Comparison of ENCODE assay signal across 24 mouse cellular contexts in the genomic region with DNA sequence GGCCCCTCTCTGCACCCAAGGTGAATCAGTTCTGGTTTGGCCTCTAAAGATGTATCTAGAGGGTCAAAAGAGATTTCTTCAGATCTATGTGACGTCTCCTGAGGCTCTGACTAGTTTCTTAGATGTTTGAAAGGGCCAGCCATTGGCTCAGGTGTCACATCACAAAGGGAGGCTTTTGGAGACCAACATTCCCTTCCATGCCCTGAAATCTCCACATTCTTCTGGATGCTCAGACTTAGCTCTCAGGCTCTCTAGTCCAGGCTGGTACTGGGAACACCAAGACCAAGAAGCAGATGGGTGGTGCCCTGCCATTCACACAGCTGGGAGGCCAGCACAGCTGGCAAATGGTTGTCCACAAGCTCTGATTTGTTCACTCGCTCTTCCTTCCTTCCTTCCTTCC.
A peak's percentile ranks its signal among the peaks of the same experiment; 100 is the strongest.
DNase-seq lines count a peak whose midpoint lies in the region; ATAC-seq and TF ChIP-seq lines count a peak whose summit lies in the region.
"Had no signal": no experiment of that assay in that cellular context is flagged by ENCODE, and none has a peak within 500 bp of the region (broad histone marks: within the 10 kb centered on the region; RNA-seq: fewer than 3 reads in every experiment).

No protein-coding gene starts in this region.

- TF ChIP-seq CTCF in kidney, adult 2 months (conservative IDR thresholded peaks at IDR 0.05; ENCODE audit: insufficient read depth, insufficient read length, low read depth, low read length), result no peak
- no peak for TF ChIP-seq CTCF in E14TG2a.4 (conservative IDR thresholded peaks at IDR 0.05; ENCODE audit: low read length)

- 0 out of 2 replicates have a peak, but pooled peaks cover 3% of the 10 kb centered on the region for H3K4me1 ChIP-seq in kidney, adult 2 months (ENCODE audit: control insufficient read depth, insufficient read depth, low read length)
- H3K4me1 ChIP-seq in kidney, embryonic 16.5 days (ENCODE audit: insufficient read depth, low read length), result 0 out of 2 replicates have a peak, but pooled peaks cover 3% of the 10 kb centered on the region
- H3K4me1 ChIP-seq in E14TG2a.4 (replicated peaks; ENCODE audit: low read depth, low read length), result peaks cover 74% of the 10 kb centered on the region
- H3K4me1 ChIP-seq in limb, embryonic 10.5 days, result peaks cover 24% of the 10 kb centered on the region
- H3K4me1 ChIP-seq: heart, embryonic 10.5 days had no signal

- H3K9me3 ChIP-seq in kidney, embryonic 16.5 days (ENCODE audit: low read length), result no peaks in the 10 kb centered on the region
- H3K9me3 ChIP-seq in E14TG2a.4 (ENCODE audit: low read length), result no peaks in the 10 kb centered on the region
- H3K9me3 ChIP-seq in limb, embryonic 10.5 days (replicated peaks), result no peaks in the 10 kb centered on the region
- H3K9me3 ChIP-seq: embryonic facial prominence, embryonic 10.5 days; embryonic facial prominence, embryonic 13.5 days; forebrain, embryonic 12.5 days; forebrain, embryonic 15.5 days; heart, embryonic 10.5 days; heart, embryonic 13.5 days; hindbrain, embryonic 12.5 days; hindbrain, embryonic 15.5 days had no signal

- no peaks in the 10 kb centered on the region for H3K27me3 ChIP-seq in kidney, adult 2 months (replicated peaks; ENCODE audit: control insufficient read depth, insufficient read depth, low read length)
- no peaks in the 10 kb centered on the region for H3K27me3 ChIP-seq in kidney, embryonic 16.5 days (ENCODE audit: insufficient read depth, low read length)
- no peaks in the 10 kb centered on the region for H3K27me3 ChIP-seq in E14TG2a.4 (ENCODE audit: insufficient read depth, low read length)
- peaks cover 38% of the 10 kb centered on the region for H3K27me3 ChIP-seq in limb, embryonic 10.5 days (ENCODE audit: low read depth, poor library complexity, severe bottlenecking)

- H3K9ac ChIP-seq in kidney, embryonic 16.5 days (replicated peaks; ENCODE audit: low read length), result no peak overlapping the region
- H3K9ac ChIP-seq: embryonic facial prominence, embryonic 13.5 days; forebrain, embryonic 12.5 days; forebrain, embryonic 15.5 days; heart, embryonic 13.5 days; hindbrain, embryonic 12.5 days; hindbrain, embryonic 15.5 days had no signal

- intact Hi-C loops in heart, postnatal 25 days (cut with DNase I), result no loop called here

- ATAC-seq in kidney, embryonic 16.5 days (ENCODE audit: low FRiP score, low TSS enrichment), result no peak
- ATAC-seq: forebrain, embryonic 15.5 days had no signal

- no peak for DNase-seq in kidney, adult 2 months
- DNase-seq in R1 (ENCODE audit: low read depth, low spot score), result peak; percentile 50
- peak; percentile 26 for DNase-seq in limb, embryonic 10.5 days (ENCODE audit: low spot score)
- no peak for DNase-seq in heart, postnatal 25 days (ENCODE audit: low spot score)
- no peak for DNase-seq in spleen, adult 12 weeks (ENCODE audit: low spot score)
- DNase-seq: cerebellum, adult 11-12 months; cerebellum, adult 8-10 months; cerebellum, postnatal 10 days; cerebellum, postnatal 36 days; embryo, embryonic 11 days; gastrocnemius, postnatal 25 days; heart, adult 18-20 months; heart, postnatal 14 days had no signal

- peak overlapping the region; percentile 34 for H3K27ac ChIP-seq in kidney, adult 2 months (ENCODE audit: insufficient read depth, low read depth, low read length)
- no peak overlapping the region for H3K27ac ChIP-seq in kidney, embryonic 16.5 days (ENCODE audit: low read length)
- H3K27ac ChIP-seq in limb, embryonic 10.5 days, result no peak overlapping the region
- H3K27ac ChIP-seq: embryonic facial prominence, embryonic 10.5 days; embryonic facial prominence, embryonic 13.5 days; forebrain, embryonic 12.5 days; forebrain, embryonic 15.5 days; heart, embryonic 10.5 days; heart, embryonic 13.5 days; hindbrain, embryonic 12.5 days; hindbrain, embryonic 15.5 days had no signal

- WGBS in kidney, adult 2 months, result 77% methylated on average over 2 of the region's 2 CpGs
- 93% methylated on average over 2 of the region's 2 CpGs for WGBS in kidney, embryonic 16.5 days
- WGBS in limb, embryonic 10.5 days, result 67% methylated on average over 2 of the region's 2 CpGs

- H3K36me3 ChIP-seq in kidney, adult 2 months (ENCODE audit: control insufficient read depth, insufficient read depth, low read length), result no peaks in the 10 kb centered on the region
- H3K36me3 ChIP-seq in kidney, embryonic 16.5 days (ENCODE audit: insufficient read depth, low read length), result no peaks in the 10 kb centered on the region
- no peaks in the 10 kb centered on the region for H3K36me3 ChIP-seq in E14TG2a.4 (ENCODE audit: insufficient read depth, low read length)
- H3K36me3 ChIP-seq in limb, embryonic 10.5 days, result no peaks in the 10 kb centered on the region
- H3K36me3 ChIP-seq: embryonic facial prominence, embryonic 10.5 days; embryonic facial prominence, embryonic 13.5 days; forebrain, embryonic 12.5 days; forebrain, embryonic 15.5 days; heart, embryonic 10.5 days; heart, embryonic 13.5 days; hindbrain, embryonic 12.5 days; hindbrain, embryonic 15.5 days had no signal

- no peak overlapping the region for H3K4me3 ChIP-seq in kidney, adult 2 months (ENCODE audit: insufficient read depth, low read depth, low read length)
- H3K4me3 ChIP-seq in kidney, embryonic 16.5 days (ENCODE audit: low read length), result no peak overlapping the region
- peak overlapping the region; percentile 26; the same call in 1 of the 2 replicates for H3K4me3 ChIP-seq in E14TG2a.4 (replicated peaks; ENCODE audit: low read length)
- no peak overlapping the region for H3K4me3 ChIP-seq in limb, embryonic 10.5 days
- H3K4me3 ChIP-seq: embryonic facial prominence, embryonic 10.5 days; embryonic facial prominence, embryonic 13.5 days; erythroblast, embryonic 14.5 days; forebrain, embryonic 12.5 days; forebrain, embryonic 15.5 days; heart, embryonic 10.5 days; heart, embryonic 13.5 days; hindbrain, embryonic 12.5 days; hindbrain, embryonic 15.5 days had no signal

- H3K4me2 ChIP-seq in kidney, embryonic 16.5 days (replicated peaks; ENCODE audit: low read depth, low read length), result no peak overlapping the region
- H3K4me2 ChIP-seq: embryonic facial prominence, embryonic 13.5 days; forebrain, embryonic 12.5 days; forebrain, embryonic 15.5 days; hindbrain, embryonic 12.5 days; hindbrain, embryonic 15.5 days had no signal

- TF ChIP-seq POLR2A in kidney, adult 2 months (IDR thresholded peaks at IDR 0.05; ENCODE audit: low read depth, low read length), result no peak

Comparison
In these comparisons a context has a peak if more than half of its experiments do, and no peak if none do; other contexts are left out.
1. DNase-seq: peak in R1 (single experiment) and limb, embryonic 10.5 days (single experiment); none in kidney, adult 2 months (single experiment), heart, postnatal 25 days (single experiment) and spleen, adult 12 weeks (single experiment).